Mouse (Mus musculus) ES-Bruce4 (cell line): ENCODE results near the gene Ccdc148.

ENCODE experiments used
- CTCF ChIP-seq: IDR thresholded peaks from one replicate; pipeline ENCODE4 v1.8.1; 2011; ENCODE audit warnings: low read depth, low read length
- POLR2A ChIP-seq: IDR thresholded peaks from one replicate; pipeline ENCODE4 v1.8.1; 2011; ENCODE audit warnings: low read length; ENCODE audit not compliant: insufficient read depth

GRCm38 (mm10) chr2:59053461-59054039 is 106.9 kb downstream of the Ccdc148 start:
- TF ChIP-seq CTCF (no peak), POLR2A (no peak)
